Mouse (Mus musculus) erythroblast, embryonic 14.5 days (primary cell): ENCODE measurements around the gene Sdr39u1. TPM values are rescaled to one million over a fixed set of nuclear protein-coding genes. Genes with fewer than 3 reads are reported as not detected.

Source experiments
- H3K27me3 ChIP-seq: 2 replicates; pipeline ENCODE4 v1.6.1; 2012; ENCODE audit warnings: inconsistent platforms; ENCODE audit not compliant: control insufficient read depth
- H3K36me3 ChIP-seq: 2 replicates; pipeline ENCODE4 v1.6.1; 2012; ENCODE audit warnings: mild to moderate bottlenecking, inconsistent platforms; ENCODE audit not compliant: control insufficient read depth
- H3K4me1 ChIP-seq: 2 replicates; pipeline ENCODE4 v1.6.1; 2012; ENCODE audit warnings: inconsistent platforms; ENCODE audit not compliant: control insufficient read depth
- H3K4me3 ChIP-seq: replicated peaks from 2 replicates; pipeline ENCODE3; 2012; ENCODE audit warnings: moderate library complexity, mild to moderate bottlenecking, inconsistent platforms
- H3K9me3 ChIP-seq: 2 replicates; pipeline ENCODE4 v1.6.1; 2012; ENCODE audit warnings: low read length, inconsistent platforms, mixed read lengths; ENCODE audit not compliant: control insufficient read depth
- GATA1 ChIP-seq: IDR thresholded peaks from 2 replicates; pipeline ENCODE4 v1.6.1; 2012; ENCODE audit warnings: low read length, inconsistent platforms, mixed read lengths
- TAL1 ChIP-seq: IDR thresholded peaks from 3 replicates; pipeline ENCODE4 v1.6.1; 2012; ENCODE audit warnings: low read length, inconsistent platforms, mixed read lengths
- polyA plus RNA-seq: library from polyadenylated mRNA; stranded (reverse); fragments of >175 nt; gene quantifications from 2 replicates; pipeline ENCODE4 v1.2.3, GENCODE M21; 2012

The Sdr39u1 gene
- polyA plus RNA-seq, 1 experiment: 0.20 TPM

DNA sequence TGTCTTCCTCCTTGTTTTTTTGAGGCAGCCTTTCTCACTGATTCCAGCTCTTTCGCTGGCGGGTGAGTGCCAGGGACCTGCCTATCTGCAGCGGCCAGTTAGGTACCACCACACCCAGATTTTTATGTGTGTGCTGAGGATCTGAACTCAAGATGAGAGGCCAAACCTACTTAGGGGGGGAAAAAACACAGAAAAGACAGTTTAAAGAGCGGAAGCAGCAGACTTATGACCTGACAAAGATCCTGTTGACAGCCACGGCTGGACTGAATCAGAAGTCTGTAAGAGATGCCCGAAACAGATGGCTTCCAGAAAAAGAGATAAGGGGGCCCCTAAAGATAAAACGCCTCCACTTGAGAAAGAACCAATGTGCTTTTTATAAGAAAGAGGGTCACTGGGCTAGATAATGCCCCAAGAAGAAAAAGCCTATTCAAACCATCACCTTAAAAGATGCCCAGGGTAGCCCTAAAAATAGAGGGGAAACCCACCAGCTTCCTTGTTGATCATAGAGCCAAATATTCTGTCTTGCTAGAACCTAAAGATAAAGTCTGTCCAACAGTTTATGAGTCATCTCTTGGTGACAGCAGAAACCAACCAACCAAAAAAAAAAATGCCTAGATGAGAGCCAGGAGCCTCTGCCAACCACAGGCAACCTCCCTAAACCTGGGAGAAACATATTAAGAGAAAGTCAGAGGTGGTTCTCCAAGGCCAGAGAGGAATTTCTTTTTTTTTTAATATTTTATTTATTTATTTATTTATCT is 22.6 kb upstream of the Sdr39u1 start:
- Histone ChIP-seq H3K4me1 (peaks cover 42% of the 10 kb centered on the region), H3K4me3 (peak overlapping the region; percentile 41), H3K9me3 (no peaks in the 10 kb centered on the region), H3K27me3 (no peaks in the 10 kb centered on the region), H3K36me3 (no peaks in the 10 kb centered on the region)
- peak; percentile 44 for TF ChIP-seq TAL1
- TF ChIP-seq GATA1: peak; percentile 38; the same call in 1 of the 2 replicates

DNA sequence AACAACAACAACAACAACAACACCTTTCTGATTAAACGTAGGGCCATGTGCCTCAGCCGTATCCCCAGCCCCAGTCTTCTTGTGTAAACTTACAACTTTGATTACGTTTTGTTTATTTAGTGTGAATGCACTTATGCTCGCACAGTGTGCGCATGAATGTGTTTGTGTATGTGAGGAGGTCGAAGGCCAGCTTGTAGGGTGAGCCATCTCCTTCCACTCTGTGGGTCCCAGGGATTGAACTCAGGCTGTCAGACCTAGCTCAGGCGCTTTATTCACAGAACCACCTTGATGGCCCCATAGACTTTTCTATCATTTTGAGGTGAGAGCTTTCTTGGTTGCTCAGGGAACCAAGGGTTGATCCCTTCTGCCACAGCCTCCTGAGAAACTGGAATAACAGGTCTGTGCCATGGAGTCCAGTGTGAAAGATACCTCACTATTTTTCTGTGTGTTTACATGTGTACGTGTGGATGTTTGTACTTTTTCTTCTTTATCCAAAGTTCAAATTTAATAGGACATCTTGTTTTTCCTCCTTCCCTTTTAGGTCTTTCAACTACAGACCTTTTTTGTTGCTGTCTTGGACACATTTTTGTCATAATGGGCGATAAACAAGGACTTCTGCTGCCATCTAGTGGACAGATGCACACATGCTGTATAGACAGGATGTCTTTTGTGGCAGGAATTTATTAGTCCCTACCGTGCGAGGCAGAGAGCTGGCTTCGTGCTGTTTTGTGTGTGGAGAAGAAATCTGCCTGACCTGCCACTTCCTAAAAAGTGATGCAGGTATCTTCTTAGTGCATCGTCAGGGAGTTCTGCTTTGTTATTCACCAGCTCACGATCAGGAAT is 18.4 kb upstream of the Sdr39u1 start:
- no peaks in the 10 kb centered on the region for H3K27me3 ChIP-seq
- peaks cover 27% of the 10 kb centered on the region for H3K4me1 ChIP-seq
- H3K36me3 ChIP-seq: no peaks in the 10 kb centered on the region
- TF ChIP-seq TAL1 (no peak), GATA1 (no peak)
- H3K9me3 ChIP-seq: no peaks in the 10 kb centered on the region
- no peak overlapping the region for H3K4me3 ChIP-seq

DNA sequence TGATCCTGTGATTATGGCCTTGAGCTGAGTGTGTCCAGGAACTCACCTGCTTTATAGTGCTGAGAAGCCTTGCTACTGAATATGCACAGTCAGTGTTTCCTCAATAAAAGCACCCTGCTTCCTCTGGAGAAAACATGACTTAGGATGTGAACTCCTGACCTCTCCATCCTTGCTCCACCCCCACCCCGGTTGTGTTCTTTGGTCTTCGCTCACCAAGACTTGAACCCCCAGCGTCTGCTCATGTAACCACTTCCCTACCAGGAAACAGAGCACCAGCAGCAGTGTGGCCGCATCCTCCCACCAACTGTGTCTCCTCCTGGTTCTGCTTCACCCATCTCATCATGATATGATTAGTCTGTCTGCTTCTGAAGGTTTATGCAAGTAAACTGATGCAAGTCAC is 13.3 kb upstream of the Sdr39u1 start:
- H3K36me3 ChIP-seq: no peaks in the 10 kb centered on the region
- no peak for TF ChIP-seq GATA1
- TF ChIP-seq TAL1: no peak

DNA sequence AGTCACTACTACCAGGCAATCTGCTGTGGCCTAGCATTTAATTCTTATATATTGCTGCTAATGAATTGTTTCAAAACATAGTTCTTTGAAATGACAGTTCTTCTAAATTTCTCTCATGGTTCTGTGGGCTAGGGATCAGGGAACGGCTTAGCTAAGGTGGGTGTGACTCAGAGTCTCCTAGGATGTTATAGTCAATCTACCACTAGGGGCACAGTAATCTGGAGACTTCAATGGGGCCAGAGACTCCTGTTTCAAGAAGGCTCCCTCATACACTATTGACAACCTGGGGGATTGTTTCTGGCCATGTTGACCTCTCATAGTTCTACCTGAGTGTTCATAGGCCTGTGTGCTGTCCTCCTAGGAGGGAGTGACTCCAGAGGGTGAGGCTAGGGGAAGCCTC is 5.4 kb upstream of the Sdr39u1 start:
- peaks cover 14% of the 10 kb centered on the region for H3K4me1 ChIP-seq
- H3K36me3 ChIP-seq: no peaks in the 10 kb centered on the region
- TF ChIP-seq GATA1 (no peak), TAL1 (no peak)
- H3K27me3 ChIP-seq: no peaks in the 10 kb centered on the region; the same call in 1 of the 2 replicates
- no peak overlapping the region for H3K4me3 ChIP-seq
- H3K9me3 ChIP-seq: no peaks in the 10 kb centered on the region

More for the DNA sequence above, 13.3 kb upstream of the Sdr39u1 start:
- Histone ChIP-seq H3K9me3 (no peaks in the 10 kb centered on the region), H3K27me3 (no peaks in the 10 kb centered on the region), H3K4me3 (no peak overlapping the region), H3K4me1 (no peaks in the 10 kb centered on the region; the same call in 1 of the 2 replicates)

DNA sequence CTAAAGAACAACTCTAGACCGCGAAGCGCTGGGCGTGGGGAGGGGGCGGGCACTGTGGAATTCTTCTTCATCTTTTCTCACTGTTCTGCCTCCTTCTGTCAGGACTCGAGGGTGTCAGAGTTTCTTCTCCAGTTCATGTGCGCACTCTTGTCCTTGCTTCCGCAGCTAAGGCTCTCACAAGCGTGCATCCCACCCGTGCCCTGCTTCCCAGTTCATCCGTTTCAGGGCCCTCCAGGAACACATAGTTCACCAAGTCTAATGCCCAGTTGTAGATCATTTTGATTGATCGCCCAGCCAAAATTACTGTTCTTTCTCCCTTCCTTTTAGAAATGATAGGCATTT is 292 bp upstream of the Sdr39u1 start:
- no peaks in the 10 kb centered on the region for H3K9me3 ChIP-seq
- no peak for TF ChIP-seq TAL1
- TF ChIP-seq GATA1: no peak
- H3K4me1 ChIP-seq: peaks cover 32% of the 10 kb centered on the region
- H3K36me3 ChIP-seq: peaks cover 27% of the 10 kb centered on the region
- H3K4me3 ChIP-seq: peak overlapping the region; percentile 59
- peaks cover 14% of the 10 kb centered on the region for H3K27me3 ChIP-seq

DNA sequence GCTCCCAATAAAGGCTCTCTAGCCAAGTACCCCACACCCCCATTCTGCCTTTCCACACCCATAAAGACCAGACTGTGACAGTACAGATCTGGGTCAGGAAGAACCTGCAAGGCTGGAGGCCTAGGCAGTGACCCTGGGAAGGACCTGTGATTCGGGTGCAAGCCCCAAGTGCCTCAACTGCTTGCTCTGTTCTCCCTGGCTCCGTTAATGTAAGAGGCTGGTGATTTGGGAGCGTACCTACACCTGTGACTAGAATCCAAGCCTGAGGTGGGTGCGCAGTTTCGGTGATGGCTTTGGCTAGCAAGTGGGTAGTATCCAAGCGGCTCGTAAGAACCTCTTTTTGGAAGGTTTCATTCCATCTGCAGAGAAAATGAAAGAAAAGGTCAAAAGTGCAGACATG is 1.1 kb downstream of the Sdr39u1 start:
- no peaks in the 10 kb centered on the region for H3K9me3 ChIP-seq
- TF ChIP-seq GATA1 (no peak), TAL1 (no peak)
- peaks cover 32% of the 10 kb centered on the region for H3K4me1 ChIP-seq
- H3K36me3 ChIP-seq: peaks cover 42% of the 10 kb centered on the region
- no peak overlapping the region for H3K4me3 ChIP-seq
- H3K27me3 ChIP-seq: peaks cover 14% of the 10 kb centered on the region

DNA sequence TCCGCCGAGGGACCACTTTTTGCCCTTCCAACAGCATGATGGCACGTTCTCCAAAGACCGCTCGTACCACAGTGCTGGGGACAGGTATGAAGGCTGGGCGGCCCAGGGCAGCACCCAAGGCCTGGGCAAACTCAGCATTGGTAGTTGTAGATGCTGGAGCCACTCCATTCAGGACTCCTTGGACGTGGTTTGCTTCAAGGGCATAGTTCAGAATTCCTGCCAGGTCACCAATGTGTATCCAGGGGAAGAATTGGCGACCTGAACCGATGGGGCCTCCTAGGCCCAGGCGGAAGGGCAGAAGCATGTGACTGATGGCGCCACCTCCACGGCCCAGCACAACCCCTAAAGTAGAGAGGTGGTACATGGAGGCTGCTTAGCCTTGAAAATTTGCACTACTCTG is 2.4 kb downstream of the Sdr39u1 start:
- peaks cover 32% of the 10 kb centered on the region for H3K4me1 ChIP-seq
- TF ChIP-seq TAL1: no peak
- no peak for TF ChIP-seq GATA1
- no peaks in the 10 kb centered on the region for H3K9me3 ChIP-seq
- peaks cover 53% of the 10 kb centered on the region for H3K36me3 ChIP-seq
- H3K27me3 ChIP-seq: peaks cover 14% of the 10 kb centered on the region
- H3K4me3 ChIP-seq: no peak overlapping the region

DNA sequence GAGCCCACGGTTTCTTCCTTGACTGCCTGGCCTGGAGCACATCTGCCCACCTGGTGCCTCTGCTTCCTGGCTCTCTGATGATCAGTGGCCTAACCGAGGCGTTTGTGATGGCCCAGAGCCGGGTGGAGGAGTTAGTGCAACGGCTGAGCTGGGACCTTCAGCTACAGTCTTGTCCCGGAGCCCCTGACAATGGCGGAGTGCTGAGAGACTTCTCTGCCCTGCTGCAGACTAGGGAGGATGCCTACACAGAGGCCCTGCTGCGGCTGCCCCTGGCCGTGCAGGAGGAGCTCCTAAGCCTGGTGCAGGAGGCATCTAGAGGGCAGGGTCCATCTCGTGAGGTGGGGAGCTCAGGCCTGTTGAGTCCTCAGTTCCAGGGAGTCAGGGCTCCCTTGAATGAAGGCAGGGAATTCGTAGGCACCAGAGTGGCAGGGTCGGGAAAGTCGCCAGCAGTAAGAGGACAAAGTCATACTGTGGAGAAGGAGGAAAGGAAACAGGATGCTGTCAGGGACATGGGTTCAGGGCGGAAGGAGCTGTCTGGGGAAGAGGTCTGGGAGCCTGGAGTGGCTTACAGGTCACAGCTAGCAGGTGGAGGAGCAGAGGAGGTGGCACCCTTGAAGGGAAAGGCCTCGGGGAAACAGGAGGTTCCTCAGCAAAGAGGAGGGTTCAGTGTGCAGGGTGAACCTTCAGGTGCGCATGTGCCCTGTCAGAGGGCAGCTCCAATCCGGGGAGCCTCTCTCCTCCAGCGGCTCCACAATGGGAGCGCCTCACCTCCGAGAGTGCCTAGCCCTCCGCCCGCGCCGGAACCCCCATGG is 13.3 kb downstream of the Sdr39u1 start:
- TF ChIP-seq TAL1 (no peak), GATA1 (no peak)

More for the DNA sequence above, 13.3 kb downstream of the Sdr39u1 start:
- peaks cover 31% of the 10 kb centered on the region for H3K4me1 ChIP-seq
- peaks cover 56% of the 10 kb centered on the region for H3K36me3 ChIP-seq
- H3K27me3 ChIP-seq: no peaks in the 10 kb centered on the region
- H3K9me3 ChIP-seq: no peaks in the 10 kb centered on the region
- H3K4me3 ChIP-seq: peak overlapping the region; percentile 77
